Mouse (Mus musculus) lung, embryonic 14.5 days (tissue): Measurements from ENCODE around the gene Nop9. TPM values are rescaled to one million over a fixed set of nuclear protein-coding genes. Genes with fewer than 3 reads are reported as not detected.

Experiments
- ATAC-seq: fragments of 200-750 bp; cut with Nextera tagmentation; 2 replicates; pipeline ENCODE4 v1.8.0; 2017; ENCODE audit warnings: mild to moderate bottlenecking, moderate TSS enrichment, moderate library complexity; ENCODE audit not compliant: insufficient read depth
- DNase-seq: peaks from one replicate; pipeline ENCODE4 v3.0.0-alpha.2; 2015
- H3K27ac ChIP-seq: fragments of 300-500 bp; sonication (generic); 2 replicates; pipeline ENCODE4 v1.5.1; 2014; ENCODE audit warnings: low read depth, mild to moderate bottlenecking, moderate library complexity
- H3K27me3 ChIP-seq: fragments of 300-500 bp; sonication (generic); 2 replicates; pipeline ENCODE4 v1.6.1; 2014; ENCODE audit warnings: low read length, control low read depth; ENCODE audit not compliant: insufficient read depth
- H3K36me3 ChIP-seq: fragments of 300-500 bp; sonication (generic); 2 replicates; pipeline ENCODE4 v1.6.1; 2014; ENCODE audit warnings: control low read depth; ENCODE audit not compliant: insufficient read depth
- H3K4me1 ChIP-seq: fragments of 300-500 bp; sonication (generic); 2 replicates; pipeline ENCODE4 v1.6.1; 2014; ENCODE audit warnings: antibody characterized with exemption, control low read depth; ENCODE audit not compliant: insufficient read depth
- H3K4me2 ChIP-seq: fragments of 300-500 bp; sonication (generic); 2 replicates; pipeline ENCODE4 v1.6.1; 2014; ENCODE audit warnings: mild to moderate bottlenecking
- H3K4me3 ChIP-seq: fragments of 300-500 bp; sonication (generic); 2 replicates; pipeline ENCODE4 v1.5.1; 2014; ENCODE audit warnings: low read depth, low read length
- H3K9ac ChIP-seq: fragments of 300-500 bp; sonication (generic); 2 replicates; pipeline ENCODE4 v1.6.1; 2014
- H3K9me3 ChIP-seq: fragments of 300-500 bp; sonication (generic); 2 replicates; pipeline ENCODE4 v1.6.1; 2016; ENCODE audit warnings: low read depth, low read length, control low read depth
- CTCF ChIP-seq: IDR thresholded peaks from 2 replicates; pipeline ENCODE4 v1.5.1; 2016; ENCODE audit warnings: antibody characterized with exemption, low read depth
- WGBS: fragments of 180-500 bp; shearing (Covaris S2); extraction: QIAGEN DNeasy Blood & Tissue Kit; methylation state at CpG from one replicate; pipeline ENCODE4 v1.1.7; 2014; 5-methylcytosine and 5-hydroxymethylcytosine counted together
- polyA plus RNA-seq: library from polyadenylated mRNA; unstranded; fragments of >200 nt; fragmentation: Nextera tagmentation; extraction: Ambion mirVana; gene quantifications from 2 replicates; pipeline ENCODE4 v1.2.1, GENCODE M21; 2014

Gene Nop9
- polyA plus RNA-seq, 1 experiment from 2014 or later, result 50.6 TPM

GRCm38 (mm10) chr14:55720666-55721065 is 24.8 kb upstream of the Nop9 start:
- Histone ChIP-seq H3K4me1 (no peaks in the 10 kb centered on the region), H3K27me3 (no peaks in the 10 kb centered on the region), H3K36me3 (peaks cover 33% of the 10 kb centered on the region), H3K4me2 (no peak overlapping the region; the same call in 1 of the 2 replicates), H3K9me3 (no peaks in the 10 kb centered on the region), H3K27ac (no peak overlapping the region), H3K9ac (no peak overlapping the region), H3K4me3 (no peak overlapping the region)
- no peak for TF ChIP-seq CTCF
- ATAC-seq, result no peak
- no peak for DNase-seq
- WGBS, result 91% methylated on average over 12 of the region's 12 CpGs

- Histone ChIP-seq H3K9me3 (no peaks in the 10 kb centered on the region), H3K4me1 (no peaks in the 10 kb centered on the region), H3K36me3 (peaks cover 31% of the 10 kb centered on the region), H3K4me3 (peak overlapping the region; percentile 81), H3K27ac (no peak overlapping the region), H3K9ac (peak overlapping the region; percentile 72), H3K4me2 (peak overlapping the region; percentile 74), H3K27me3 (no peaks in the 10 kb centered on the region)
- TF ChIP-seq CTCF, result no peak
- no peak for DNase-seq
- no peak for ATAC-seq
- 66% methylated on average over 6 of the region's 6 CpGs for WGBS
Measured at GRCm38 (mm10) chr14:55721076-55721475, 24.4 kb upstream of the Nop9 start.

DNA sequence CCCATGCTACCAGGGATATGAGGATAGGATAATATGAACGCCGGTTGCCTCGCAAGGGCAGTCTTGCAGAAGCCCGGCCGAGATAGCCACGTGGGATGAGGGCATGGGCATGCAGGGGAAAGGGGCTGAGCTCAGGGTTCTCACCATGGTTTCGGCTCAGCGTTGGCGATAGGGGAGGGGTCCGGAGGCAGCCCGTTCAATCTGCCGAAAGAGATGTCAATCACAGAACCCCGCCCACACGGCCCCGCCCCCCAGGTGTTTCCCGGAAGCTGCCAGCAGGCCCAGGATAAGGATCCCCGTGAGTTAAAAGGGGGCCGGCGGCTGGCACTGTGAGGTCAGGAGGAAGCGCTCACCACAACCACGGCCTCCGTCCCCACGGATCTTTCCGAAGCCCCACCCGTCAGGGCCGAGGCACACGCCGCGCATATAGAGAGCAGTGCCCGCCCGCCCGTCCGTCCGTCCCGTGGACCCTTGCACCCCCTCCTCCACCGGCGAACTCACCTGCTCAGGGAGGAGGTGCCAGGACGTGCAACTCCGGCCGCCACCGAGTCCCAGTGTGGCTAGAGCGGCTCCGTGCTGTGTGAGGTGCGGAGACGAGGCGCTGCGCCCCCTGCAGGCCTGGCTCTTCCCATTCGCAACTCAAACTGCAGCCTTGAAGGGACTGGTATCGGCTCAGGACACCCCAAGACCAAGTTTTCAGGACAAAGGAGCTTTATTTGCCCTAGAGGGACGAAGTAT is 23.6 kb upstream of the Nop9 start, which contains the start of gene Rabggta:
Rabggta (minus strand) TSS at position 564 of the 738 bp plus-strand sequence.
- under 1% methylated on average over 50 of the region's 50 CpGs for WGBS
- DNase-seq (peak; percentile 97), ATAC-seq (peak; percentile 97)
- H3K4me1 ChIP-seq, result no peaks in the 10 kb centered on the region
- H3K4me2 ChIP-seq, result peak within 1 kb of the TSS; percentile 74
- H3K9me3 ChIP-seq, result no peaks in the 10 kb centered on the region
- peak within 1 kb of the TSS; percentile 88 for H3K27ac ChIP-seq
- peak within 1 kb of the TSS; percentile 72 for H3K9ac ChIP-seq
- peak within 1 kb of the TSS; percentile 81 for H3K4me3 ChIP-seq
- no peaks in the 10 kb centered on the region for H3K27me3 ChIP-seq
- H3K36me3 ChIP-seq, result peaks cover 23% of the 10 kb centered on the region
- peak; percentile 98 for TF ChIP-seq CTCF

- Histone ChIP-seq H3K9me3 (no peaks in the 10 kb centered on the region), H3K27me3 (no peaks in the 10 kb centered on the region), H3K9ac (peak overlapping the region; percentile 72; the same call in 1 of the 2 replicates), H3K27ac (peak overlapping the region; percentile 88; the same call in 1 of the 2 replicates), H3K4me2 (peak overlapping the region; percentile 74), H3K4me1 (no peaks in the 10 kb centered on the region), H3K36me3 (peaks cover 18% of the 10 kb centered on the region), H3K4me3 (peak overlapping the region; percentile 81)
- TF ChIP-seq CTCF, result no peak
- ATAC-seq (no peak), DNase-seq (no peak)
- WGBS, result 49% methylated on average over 8 of the region's 8 CpGs
Measured at GRCm38 (mm10) chr14:55722438-55722945, 23.0 kb upstream of the Nop9 start.

- no peak for TF ChIP-seq CTCF
- Histone ChIP-seq H3K27ac (no peak overlapping the region), H3K4me2 (no peak overlapping the region), H3K36me3 (peaks cover 11% of the 10 kb centered on the region), H3K27me3 (no peaks in the 10 kb centered on the region), H3K4me1 (peaks cover 4% of the 10 kb centered on the region; the same call in 1 of the 2 replicates), H3K4me3 (no peak overlapping the region), H3K9ac (no peak overlapping the region), H3K9me3 (no peaks in the 10 kb centered on the region)
- ATAC-seq (no peak), DNase-seq (no peak)
- 90% methylated on average over 7 of the region's 7 CpGs for WGBS
Measured at GRCm38 (mm10) chr14:55723433-55723832, 22.1 kb upstream of the Nop9 start.

DNA sequence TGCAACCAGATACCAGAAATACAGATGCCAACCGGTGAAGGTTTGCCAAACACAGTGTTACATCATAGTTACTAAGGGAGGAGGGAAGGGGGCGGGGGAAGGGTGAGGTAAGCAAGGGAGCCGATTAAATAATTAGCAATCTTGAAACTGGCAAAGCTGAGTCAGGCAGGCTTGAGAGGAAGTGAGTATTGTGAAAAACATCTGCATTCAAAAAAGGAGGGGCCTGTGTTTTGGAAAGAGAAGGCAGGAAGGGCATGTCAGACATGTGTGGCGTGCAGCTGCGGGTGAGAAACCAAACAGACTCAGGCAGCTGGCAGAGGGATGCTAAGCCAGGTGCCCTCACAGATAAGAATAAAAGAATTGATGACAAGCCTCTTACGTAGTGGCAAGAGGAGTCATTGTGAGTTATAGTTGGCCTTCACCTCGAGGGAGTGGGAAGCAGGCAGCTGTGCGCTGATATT is 21.1 kb upstream of the Nop9 start:
- ATAC-seq, result no peak
- H3K27ac ChIP-seq, result no peak overlapping the region
- H3K4me2 ChIP-seq, result no peak overlapping the region
- 41% methylated on average over 8 of the region's 8 CpGs for WGBS
- TF ChIP-seq CTCF, result no peak
- no peak overlapping the region for H3K9ac ChIP-seq
- H3K4me3 ChIP-seq, result no peak overlapping the region
- H3K27me3 ChIP-seq, result no peaks in the 10 kb centered on the region
- peaks cover 4% of the 10 kb centered on the region; the same call in 1 of the 2 replicates for H3K4me1 ChIP-seq
- DNase-seq, result peak; percentile 22
- no peaks in the 10 kb centered on the region for H3K9me3 ChIP-seq
- peaks cover under 1% of the 10 kb centered on the region; the same call in 1 of the 2 replicates for H3K36me3 ChIP-seq

GRCm38 (mm10) chr14:55726261-55726660 is 19.2 kb upstream of the Nop9 start:
- TF ChIP-seq CTCF, result no peak
- H3K36me3 ChIP-seq, result no peaks in the 10 kb centered on the region
- H3K27ac ChIP-seq, result no peak overlapping the region
- no peaks in the 10 kb centered on the region for H3K9me3 ChIP-seq
- no peaks in the 10 kb centered on the region for H3K27me3 ChIP-seq
- no peak overlapping the region for H3K4me2 ChIP-seq
- peaks cover 4% of the 10 kb centered on the region; the same call in 1 of the 2 replicates for H3K4me1 ChIP-seq
- ATAC-seq (no peak), DNase-seq (no peak)
- H3K9ac ChIP-seq, result no peak overlapping the region
- H3K4me3 ChIP-seq, result no peak overlapping the region
